Mouse (Mus musculus) lung, postnatal 0 days (tissue): ENCODE measurements at regions not wholly inside any gene's neighbourhood (a gene's known extent, or its start where the extent isn't known, plus 50 kb on each side); places are given as distances from the start of the nearest gene placed in this dataset.

ENCODE experiments used
- CTCF ChIP-seq: IDR thresholded peaks from 2 replicates; pipeline ENCODE4 v1.5.1; 2016; ENCODE audit warnings: antibody characterized with exemption, mild to moderate bottlenecking
- EP300 ChIP-seq: IDR thresholded peaks from 2 replicates; pipeline ENCODE4 v1.6.1; 2016; ENCODE audit warnings: antibody characterized with exemption, mild to moderate bottlenecking, control low read depth

- TF ChIP-seq CTCF (no peak), EP300 (no peak)
These were observed 117.4 kb downstream of the Enc1 start for GRCm38 (mm10) chr13:97358261-97358660.
